Mouse (Mus musculus): ENCODE measurements around the gene Prl8a1. TPM values are rescaled to one million over a fixed set of nuclear protein-coding genes. Genes with fewer than 3 reads are reported as not detected.

Prl8a1 gene
- polyA plus RNA-seq (2012; rRNA removed) = not detected in 2 replicates

DNA sequence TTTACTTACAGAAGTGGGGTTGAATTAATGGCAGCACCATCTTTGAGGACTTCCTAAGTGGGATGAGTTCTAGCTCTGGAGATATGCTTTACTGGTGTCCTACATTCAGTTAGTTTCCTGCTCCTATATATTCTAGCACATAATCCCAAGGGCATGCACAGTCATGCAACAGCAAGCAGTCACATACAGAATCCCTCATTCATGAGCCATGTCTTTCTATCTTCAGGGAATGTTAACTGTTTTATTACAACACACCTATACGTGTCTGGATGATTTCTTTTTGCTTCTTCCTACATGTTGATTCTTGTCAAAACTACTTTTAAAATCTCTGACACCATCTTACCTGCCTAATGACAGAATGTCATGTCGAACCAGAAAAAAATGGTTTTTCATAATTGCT, at the start of gene Prl8a1:
Gene Prl8a1 (minus strand): TSS at position 101 of the 400 bp plus-strand sequence.

DNA sequence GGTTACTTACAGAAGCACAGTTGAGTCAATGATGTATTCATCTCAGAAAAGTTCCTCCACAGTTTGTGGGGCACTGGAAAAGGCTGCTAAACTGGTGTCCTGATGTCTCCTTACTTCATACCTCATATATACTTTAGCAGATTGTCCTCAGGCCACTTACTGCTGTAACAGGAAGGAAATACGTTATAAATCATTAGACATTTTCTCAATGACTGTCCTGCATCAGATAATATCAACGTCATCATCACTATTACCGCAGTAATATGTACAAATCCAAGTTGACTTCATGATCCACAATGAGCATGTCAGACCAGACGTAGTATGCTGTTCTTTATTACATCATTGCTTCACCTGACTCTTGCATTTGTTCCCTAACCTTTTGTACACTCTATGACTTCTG, 28.5 kb upstream of the Prl8a1 start, which contains the start of gene Prl7b1:
Gene Prl7b1 (minus strand): TSS at position 101 of the 400 bp plus-strand sequence.

GRCm38 (mm10) chr13:27564506-27564905, 17.5 kb downstream of the Prl8a1 start, which contains the start of gene Prl8a9:
Gene Prl8a9 (minus strand): TSS chr13:27564606.

Other genes starting within 250 kb of the Prl8a1 start
- 0.14 and 0.15 TPM in 2 replicates for gene Prl8a2, start 236.5 kb downstream of the Prl8a1 start, polyA plus RNA-seq (2012; rRNA removed)
- 0.25 and 0.61 TPM in 2 replicates for gene Prl2b1, start 191.3 kb downstream of the Prl8a1 start, polyA plus RNA-seq (2012; rRNA removed)
- gene Prl8a6, start 143.5 kb downstream of the Prl8a1 start, polyA plus RNA-seq (2012; rRNA removed) = 0.02 TPM in 1 of 2 replicates, not detected in the other
- gene Prl8a8, start 69.0 kb downstream of the Prl8a1 start, polyA plus RNA-seq (2012; rRNA removed) = 0.07 and 0.22 TPM in 2 replicates
- 0.07 and 0.77 TPM in 2 replicates for gene Prl8a9, start 17.6 kb downstream of the Prl8a1 start, polyA plus RNA-seq (2012; rRNA removed)
- gene Prl7b1, start 28.4 kb upstream of the Prl8a1 start, polyA plus RNA-seq (2012; rRNA removed) = 0.03 TPM in 1 of 2 replicates, not detected in the other
- not detected in 2 replicates for gene Prl7a1, start 60.3 kb upstream of the Prl8a1 start, polyA plus RNA-seq (2012; rRNA removed)
- gene Prl7a2, start 85.9 kb upstream of the Prl8a1 start, polyA plus RNA-seq (2012; rRNA removed) = 0.15 and 0.43 TPM in 2 replicates
- gene Prl7d1, start 134.6 kb upstream of the Prl8a1 start, polyA plus RNA-seq (2012; rRNA removed) = 0.08 TPM in 1 of 2 replicates, not detected in the other
- gene Prl7c1, start 198.6 kb upstream of the Prl8a1 start, polyA plus RNA-seq (2012; rRNA removed) = not detected in 2 replicates
- 0.08 TPM in 1 of 2 replicates, not detected in the other for gene Prl2a1, start 219.5 kb upstream of the Prl8a1 start, polyA plus RNA-seq (2012; rRNA removed)

All from liver, embryonic 14 days (tissue).